28 mouse cellular contexts compared by ENCODE assay signal in the genomic region with DNA sequence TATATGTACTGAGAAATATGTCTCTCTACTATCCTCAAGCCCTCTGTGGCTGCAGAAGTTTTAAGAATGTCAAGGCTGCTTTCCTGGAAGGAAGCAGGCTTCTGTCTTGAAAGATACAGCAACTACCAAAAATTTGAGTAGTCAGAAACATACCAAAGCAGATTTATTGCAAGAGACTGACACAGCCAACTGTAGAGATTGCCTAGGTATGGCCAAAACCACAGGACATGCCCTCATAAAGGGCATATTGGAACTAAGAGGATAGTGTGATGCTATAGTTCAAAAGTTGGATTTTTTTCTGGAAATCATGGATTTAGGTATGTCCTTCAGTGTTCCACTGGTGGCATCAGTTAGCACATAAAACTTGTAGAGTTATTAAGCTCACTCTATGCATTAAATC.
"Had no signal": no experiment of that assay in that cellular context is flagged by ENCODE, and none has a peak within 500 bp of the region (broad histone marks: within the 10 kb centered on the region; RNA-seq: fewer than 3 reads in every experiment).

No protein-coding gene starts in this region.

- H3K27ac ChIP-seq: left cerebral cortex, adult 2 months; limb, embryonic 10.5 days; limb, embryonic 12.5 days; limb, embryonic 13.5 days; limb, embryonic 15.5 days; liver, embryonic 12.5 days; liver, embryonic 13.5 days; liver, embryonic 14.5 days; liver, embryonic 15.5 days; lung, embryonic 15.5 days; macrophage; midbrain, embryonic 10.5 days; midbrain, embryonic 12.5 days; midbrain, embryonic 13.5 days; midbrain, embryonic 15.5 days had no signal

- H3K4me1 ChIP-seq: limb, embryonic 10.5 days; limb, embryonic 12.5 days; limb, embryonic 13.5 days; limb, embryonic 15.5 days; liver, embryonic 12.5 days; liver, embryonic 13.5 days; liver, embryonic 15.5 days; lung, embryonic 15.5 days; megakaryocyte, embryonic 14.5 days; midbrain, embryonic 10.5 days; midbrain, embryonic 12.5 days; midbrain, embryonic 13.5 days; midbrain, embryonic 15.5 days had no signal

- H3K27me3 ChIP-seq: limb, embryonic 12.5 days; limb, embryonic 13.5 days; limb, embryonic 15.5 days; liver, embryonic 12.5 days; liver, embryonic 13.5 days; liver, embryonic 15.5 days; lung, embryonic 15.5 days; megakaryocyte, embryonic 14.5 days; midbrain, embryonic 12.5 days; midbrain, embryonic 13.5 days; midbrain, embryonic 15.5 days had no signal

- H3K36me3 ChIP-seq: limb, embryonic 10.5 days; limb, embryonic 12.5 days; limb, embryonic 13.5 days; limb, embryonic 15.5 days; liver, embryonic 12.5 days; liver, embryonic 13.5 days; liver, embryonic 15.5 days; lung, embryonic 15.5 days; midbrain, embryonic 10.5 days; midbrain, embryonic 12.5 days; midbrain, embryonic 13.5 days; midbrain, embryonic 15.5 days had no signal

- H3K4me2 ChIP-seq: limb, embryonic 12.5 days; limb, embryonic 13.5 days; limb, embryonic 15.5 days; liver, embryonic 11.5 days; liver, embryonic 12.5 days; liver, embryonic 13.5 days; liver, embryonic 15.5 days; lung, embryonic 14.5 days; lung, embryonic 15.5 days; midbrain, embryonic 11.5 days; midbrain, embryonic 12.5 days; midbrain, embryonic 13.5 days; midbrain, embryonic 15.5 days had no signal

- DNase-seq: left cerebral cortex, postnatal 4 days; liver, embryonic 13.5 days; liver, postnatal 0 days; lung, adult 18-20 months; lung, adult 2 months; lung, embryonic 14.5 days; lung, postnatal 10 days; lung, postnatal 14 days; lung, postnatal 36 days; lung, postnatal 4 days; midbrain, embryonic 14.5 days had no signal

- H3K4me3 ChIP-seq: left cerebral cortex, adult 2 months; limb, embryonic 10.5 days; limb, embryonic 12.5 days; limb, embryonic 13.5 days; limb, embryonic 15.5 days; liver, embryonic 12.5 days; liver, embryonic 13.5 days; liver, embryonic 15.5 days; lung, embryonic 15.5 days; megakaryocyte, embryonic 14.5 days; midbrain, embryonic 10.5 days; midbrain, embryonic 12.5 days; midbrain, embryonic 13.5 days; midbrain, embryonic 15.5 days had no signal

- H3K9me3 ChIP-seq: limb, embryonic 10.5 days; limb, embryonic 12.5 days; limb, embryonic 13.5 days; limb, embryonic 15.5 days; liver, embryonic 12.5 days; liver, embryonic 13.5 days; liver, embryonic 15.5 days; lung, embryonic 15.5 days; megakaryocyte, embryonic 14.5 days; midbrain, embryonic 10.5 days; midbrain, embryonic 12.5 days; midbrain, embryonic 13.5 days; midbrain, embryonic 15.5 days had no signal
